Mouse (Mus musculus) brain, embryonic 14.5 days (tissue): ENCODE data around the gene Wapl. TPM values are rescaled to one million over a fixed set of nuclear protein-coding genes. Genes with fewer than 3 reads are reported as not detected.
A peak's percentile ranks its signal among the peaks of the same experiment; 100 is the strongest.

Experiments used
- DNase-seq: peaks from one replicate; pipeline ENCODE4 v3.0.0-alpha.2; 2011; ENCODE audit warnings: low read depth
- CTCF ChIP-seq: fragments of 200-500 bp; IDR thresholded peaks from 2 replicates; pipeline ENCODE4 v1.5.1; 2012; ENCODE audit warnings: inconsistent platforms, mild to moderate bottlenecking, moderate library complexity, borderline replicate concordance; ENCODE audit not compliant: insufficient read depth, insufficient read length; ENCODE audit errors: extremely low read depth
- POLR2A ChIP-seq: fragments of 200-500 bp; IDR thresholded peaks from 2 replicates; pipeline ENCODE4 v1.6.1; 2012; ENCODE audit warnings: mild to moderate bottlenecking, inconsistent platforms, borderline replicate concordance; ENCODE audit not compliant: poor library complexity, insufficient read depth, insufficient read length, severe bottlenecking; ENCODE audit errors: extremely low read depth
- polyA plus RNA-seq: library from polyadenylated mRNA; depleted of rRNA; stranded (reverse); fragments of >200 nt; gene quantifications from 2 replicates; pipeline ENCODE4 v1.2.3, GENCODE M21; 2012

Wapl gene
- polyA plus RNA-seq, 1 experiment: 19.9 TPM

DNA sequence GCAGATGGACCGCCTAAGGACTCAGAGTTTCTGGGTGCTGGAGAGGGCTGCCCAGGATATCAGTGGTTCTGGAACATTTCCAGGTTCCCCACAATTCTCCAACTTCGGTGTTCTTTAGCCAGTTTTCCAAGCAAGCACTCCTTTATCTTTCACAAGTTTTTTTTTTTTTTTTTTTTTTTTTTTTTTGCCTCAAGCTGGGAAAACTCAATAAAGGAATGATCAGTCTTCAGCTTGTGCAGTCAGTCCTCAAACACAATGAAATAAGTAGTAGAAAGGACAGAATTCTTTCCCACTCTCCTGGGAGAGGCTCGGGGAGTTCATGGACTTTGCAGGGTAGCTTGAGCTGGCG, 11.3 kb upstream of the Wapl start:
- TF ChIP-seq POLR2A: no peak
- DNase-seq: no peak

DNA sequence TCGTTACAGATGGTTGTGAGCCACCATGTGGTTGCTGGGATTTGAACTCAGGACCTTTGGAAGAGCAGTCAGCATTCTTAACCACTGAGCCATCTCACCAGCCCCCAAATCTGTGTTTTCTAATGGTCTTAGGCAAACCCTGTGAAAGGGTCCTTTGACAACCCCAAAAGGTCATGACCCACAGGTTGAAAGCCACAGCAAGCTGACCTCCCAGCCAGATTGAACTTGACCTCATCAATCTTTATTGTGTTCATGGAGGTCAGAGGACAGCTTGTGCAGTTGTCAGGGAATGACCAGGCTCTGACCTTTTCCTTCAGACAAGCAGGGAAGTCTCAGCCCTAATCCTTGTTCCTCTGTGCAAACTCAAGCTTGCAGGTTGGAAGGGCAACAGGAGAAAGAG, 10.3 kb upstream of the Wapl start:
- TF ChIP-seq CTCF (no peak), POLR2A (no peak)
- DNase-seq: no peak

DNA sequence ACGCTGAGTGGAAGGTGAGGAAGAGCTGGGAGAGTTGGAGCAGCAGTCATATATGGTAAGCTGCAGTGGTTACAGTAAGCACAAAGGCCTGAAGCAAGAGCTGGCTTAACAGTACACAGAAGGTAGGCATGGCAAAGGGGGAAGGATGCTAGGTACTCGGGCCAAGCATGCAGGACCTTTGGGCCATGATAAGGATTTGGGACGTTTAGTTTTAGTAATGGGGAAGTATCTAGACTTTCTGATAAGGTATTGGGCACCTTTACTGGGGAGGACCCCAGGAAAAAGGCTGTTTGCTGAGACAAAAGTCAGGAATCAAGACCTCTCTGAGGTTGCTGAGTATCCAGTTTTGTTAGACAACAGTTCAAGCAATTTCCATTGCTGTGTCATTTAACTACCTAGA, 4.6 kb upstream of the Wapl start:
- DNase-seq: no peak
- no peak for TF ChIP-seq POLR2A
- TF ChIP-seq CTCF: no peak

GRCm38 (mm10) chr14:34670256-34670655, 3.5 kb upstream of the Wapl start:
- no peak for TF ChIP-seq CTCF

DNA sequence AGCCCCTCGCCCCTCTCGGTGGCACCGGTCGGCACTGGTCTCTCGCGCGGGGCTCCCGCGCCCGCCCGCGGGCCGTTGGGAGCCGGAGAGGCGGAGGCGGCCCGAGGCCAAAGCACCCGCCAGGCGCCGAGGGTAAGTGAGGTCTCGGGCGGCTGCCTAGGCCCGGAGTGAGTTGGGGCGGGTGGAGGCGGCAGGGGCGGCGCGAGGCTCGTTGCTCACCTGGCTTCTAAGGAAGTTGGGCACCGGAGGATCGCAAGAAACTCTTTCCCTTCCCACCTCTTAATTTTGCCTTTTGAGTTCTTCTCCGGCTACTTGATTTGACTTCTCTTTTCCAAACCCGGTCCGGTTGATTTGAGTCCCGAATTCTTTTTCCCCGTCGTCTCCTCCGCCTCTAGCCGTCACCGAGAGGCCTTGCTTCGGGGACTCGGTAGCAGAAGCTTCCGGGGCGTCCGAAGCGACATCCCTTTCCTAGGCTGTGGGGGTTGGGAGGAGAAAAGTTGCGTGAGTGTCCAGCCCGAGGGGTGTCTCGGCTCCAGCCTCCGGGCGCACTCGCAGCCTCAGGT, 582 bp downstream of the Wapl start:
- no peak for TF ChIP-seq CTCF
- no peak for TF ChIP-seq POLR2A
- peak; percentile 31 for DNase-seq

More at GRCm38 (mm10) chr14:34670256-34670655, 3.5 kb upstream of the Wapl start:
- no peak for DNase-seq

GRCm38 (mm10) chr14:34674932-34675331, 1.2 kb downstream of the Wapl start:
- no peak for DNase-seq
- TF ChIP-seq POLR2A: no peak
- TF ChIP-seq CTCF: no peak

- no peak for TF ChIP-seq POLR2A
- no peak for TF ChIP-seq CTCF
These were observed 1.7 kb downstream of the Wapl start for GRCm38 (mm10) chr14:34675347-34675865.

DNA sequence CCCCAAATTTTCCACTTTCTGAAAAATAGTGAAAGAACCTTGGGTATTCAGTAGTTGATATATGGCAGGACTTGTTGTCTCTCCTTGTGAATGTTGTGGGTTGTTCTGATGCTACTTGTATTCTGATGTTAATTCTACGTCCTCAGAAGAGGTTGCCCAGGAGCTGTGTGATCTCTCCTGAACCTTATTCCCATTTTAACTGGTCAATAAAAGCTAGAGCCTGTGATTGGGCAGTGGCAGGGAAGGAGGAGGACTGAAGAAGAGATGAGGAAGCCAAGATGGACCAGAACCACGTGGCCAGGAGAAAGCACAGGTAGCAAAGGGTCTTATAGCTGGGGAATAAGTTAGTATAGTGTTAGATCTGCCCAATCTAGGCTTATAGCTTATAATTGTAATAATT, 7.1 kb downstream of the Wapl start:
- no peak for DNase-seq
- TF ChIP-seq POLR2A (no peak), CTCF (no peak)

More at GRCm38 (mm10) chr14:34675347-34675865, 1.7 kb downstream of the Wapl start:
- no peak for DNase-seq

- TF ChIP-seq CTCF (no peak), POLR2A (no peak)
- DNase-seq: no peak
These were observed 11.3 kb downstream of the Wapl start for GRCm38 (mm10) chr14:34684989-34685388.

GRCm38 (mm10) chr14:34693970-34694369, 20.2 kb downstream of the Wapl start:
- TF ChIP-seq POLR2A (no peak), CTCF (no peak)
- DNase-seq: no peak

GRCm38 (mm10) chr14:34697376-34697775, 23.6 kb downstream of the Wapl start:
- DNase-seq: no peak
- no peak for TF ChIP-seq POLR2A
- no peak for TF ChIP-seq CTCF

DNA sequence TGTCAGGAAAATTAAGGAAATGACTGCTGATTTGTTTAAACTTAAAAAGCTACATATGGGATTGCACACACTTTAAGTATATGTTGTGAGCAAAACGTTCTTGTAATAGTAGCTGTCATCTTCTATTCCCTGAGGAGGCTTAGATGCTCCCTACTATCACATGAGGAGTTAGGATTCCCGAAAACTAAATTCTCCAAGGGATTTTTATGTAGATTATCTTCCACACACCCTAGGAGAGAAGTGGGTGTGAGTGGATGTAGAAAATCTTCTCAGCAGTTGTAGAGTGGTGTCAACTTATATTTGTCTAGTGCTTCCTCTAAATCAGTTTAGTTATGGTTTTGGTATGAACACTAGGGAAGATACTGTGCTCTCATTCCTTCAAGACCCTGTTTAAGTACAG, 36.5 kb downstream of the Wapl start:
- TF ChIP-seq POLR2A (no peak), CTCF (no peak)
- DNase-seq: no peak

- no peak for TF ChIP-seq CTCF
- TF ChIP-seq POLR2A: no peak
- DNase-seq: no peak
These were observed 38.3 kb downstream of the Wapl start for GRCm38 (mm10) chr14:34712027-34712426.

GRCm38 (mm10) chr14:34712857-34713256, 39.1 kb downstream of the Wapl start:
- TF ChIP-seq POLR2A (no peak), CTCF (no peak)
- no peak for DNase-seq
